Mouse (Mus musculus): Measurements from ENCODE around the gene Clcf1. TPM values are rescaled to one million over a fixed set of nuclear protein-coding genes. Genes with fewer than 3 reads are reported as not detected.

Gene Clcf1
- polyA plus RNA-seq, 1 experiment: not detected

DNA sequence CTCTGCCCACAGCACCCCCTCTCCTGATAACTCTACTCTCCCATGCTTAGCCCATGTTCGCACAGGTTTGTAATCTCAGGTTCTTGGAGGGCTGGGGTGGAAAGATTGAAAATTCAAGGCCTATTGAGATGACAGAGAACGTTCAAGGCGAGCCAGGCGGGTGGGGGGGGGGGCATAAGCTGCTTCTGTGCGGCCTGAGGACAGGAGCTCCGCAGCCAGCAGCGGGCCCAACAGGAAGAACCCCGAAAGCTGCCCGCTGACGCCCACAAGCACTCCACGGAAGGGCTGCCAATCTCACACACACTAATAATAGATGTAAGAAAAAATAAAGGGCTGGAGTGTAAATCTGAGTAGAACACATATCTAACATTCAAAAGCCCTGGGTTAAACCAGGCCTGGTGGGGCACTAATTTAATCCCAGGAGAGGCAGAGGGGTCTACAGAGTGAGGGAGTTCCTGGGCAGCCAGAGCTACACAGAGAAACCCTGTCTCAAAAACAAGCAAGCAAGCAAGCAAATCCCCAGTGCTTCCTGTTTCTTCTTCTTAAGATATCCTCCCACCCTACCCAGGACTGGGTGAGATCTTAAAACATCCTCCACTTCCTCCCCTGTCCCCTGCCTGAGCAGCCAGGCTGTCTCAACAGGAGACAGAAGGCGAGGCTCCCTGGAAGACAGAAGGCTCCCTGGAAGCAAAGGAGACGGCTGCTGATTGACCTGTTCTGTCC is 10.3 kb upstream of the Clcf1 start:
- Histone ChIP-seq H3K27ac (replicated peaks; ENCODE audit: low read depth, low read length) (no peak overlapping the region), H3K4me1 (ENCODE audit: control insufficient read depth, insufficient read depth, insufficient read length, low read length) (peaks cover 7% of the 10 kb centered on the region; the same call in 1 of the 2 replicates)

DNA sequence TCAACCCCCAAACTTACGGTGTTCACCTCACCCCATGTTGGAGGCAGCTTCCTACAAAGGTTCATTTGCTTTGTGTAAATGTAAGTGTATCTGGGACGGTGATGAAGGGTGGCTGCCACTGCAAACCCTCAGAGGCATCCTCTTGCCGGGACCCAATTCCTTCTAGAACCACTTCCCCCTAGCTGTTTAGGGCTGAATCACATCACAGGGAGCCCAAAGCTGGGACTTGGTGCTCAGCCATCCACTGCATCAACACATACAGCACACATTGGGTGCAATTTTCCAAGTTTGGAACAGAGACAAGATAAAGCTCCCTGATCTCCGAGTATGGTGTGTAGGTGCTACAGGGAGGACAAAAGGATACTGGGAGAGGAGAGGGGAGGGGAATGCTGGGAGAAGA is 9.1 kb upstream of the Clcf1 start:
- no peak overlapping the region for H3K27ac ChIP-seq (replicated peaks; ENCODE audit: low read depth, low read length)
- no peak overlapping the region for H3K4me3 ChIP-seq (ENCODE audit: insufficient read depth, low read depth, low read length)
- H3K4me1 ChIP-seq (ENCODE audit: control insufficient read depth, insufficient read depth, insufficient read length, low read length): peaks cover 7% of the 10 kb centered on the region; the same call in 1 of the 2 replicates

More for the DNA sequence above, 10.3 kb upstream of the Clcf1 start:
- H3K4me3 ChIP-seq (ENCODE audit: insufficient read depth, low read depth, low read length): no peak overlapping the region

DNA sequence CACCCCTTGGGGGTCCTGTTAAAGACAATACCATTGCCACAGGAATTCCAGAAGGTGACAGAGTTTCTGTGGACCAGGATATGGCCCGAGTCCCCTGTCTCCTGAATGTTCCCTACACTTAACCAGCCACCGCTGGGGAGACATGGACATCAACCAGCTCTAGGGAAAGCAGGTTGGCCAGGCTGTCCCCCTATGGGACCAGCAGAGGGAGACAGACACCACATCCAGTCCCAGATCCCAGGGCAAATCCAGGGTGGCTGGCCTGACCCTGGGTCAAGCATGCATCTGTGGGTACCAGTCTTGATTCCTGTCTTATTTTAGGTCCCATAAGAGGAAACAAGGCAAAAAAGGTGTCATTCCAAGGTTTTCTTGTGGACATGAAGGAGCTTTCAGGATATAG is 7.1 kb upstream of the Clcf1 start:
- Histone ChIP-seq H3K4me3 (ENCODE audit: insufficient read depth, low read depth, low read length) (no peak overlapping the region), H3K27ac (replicated peaks; ENCODE audit: low read depth, low read length) (no peak overlapping the region), H3K4me1 (ENCODE audit: control insufficient read depth, insufficient read depth, insufficient read length, low read length) (no peaks in the 10 kb centered on the region)

DNA sequence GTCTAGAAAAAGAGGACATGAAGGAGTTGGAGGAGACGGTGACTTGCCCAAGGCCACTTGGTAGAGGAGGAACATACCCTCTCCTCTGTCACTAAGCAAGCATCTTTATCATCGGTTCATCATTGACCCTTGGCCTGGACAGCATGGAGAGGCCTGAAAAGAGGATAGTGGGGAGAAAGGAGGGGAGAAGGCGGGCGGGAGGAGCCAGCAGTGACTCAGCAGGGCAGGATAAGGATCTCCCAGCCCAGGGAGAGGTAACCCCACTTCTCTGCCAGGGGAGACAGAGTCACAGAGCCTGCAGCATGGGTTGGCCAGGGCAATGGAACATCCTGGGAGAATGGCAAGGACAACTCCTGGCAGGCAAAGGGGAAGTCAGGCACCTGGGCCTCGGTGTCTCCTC is 5.5 kb upstream of the Clcf1 start:
- Histone ChIP-seq H3K27ac (replicated peaks; ENCODE audit: low read depth, low read length) (no peak overlapping the region), H3K4me3 (ENCODE audit: insufficient read depth, low read depth, low read length) (no peak overlapping the region), H3K4me1 (ENCODE audit: control insufficient read depth, insufficient read depth, insufficient read length, low read length) (no peaks in the 10 kb centered on the region)

DNA sequence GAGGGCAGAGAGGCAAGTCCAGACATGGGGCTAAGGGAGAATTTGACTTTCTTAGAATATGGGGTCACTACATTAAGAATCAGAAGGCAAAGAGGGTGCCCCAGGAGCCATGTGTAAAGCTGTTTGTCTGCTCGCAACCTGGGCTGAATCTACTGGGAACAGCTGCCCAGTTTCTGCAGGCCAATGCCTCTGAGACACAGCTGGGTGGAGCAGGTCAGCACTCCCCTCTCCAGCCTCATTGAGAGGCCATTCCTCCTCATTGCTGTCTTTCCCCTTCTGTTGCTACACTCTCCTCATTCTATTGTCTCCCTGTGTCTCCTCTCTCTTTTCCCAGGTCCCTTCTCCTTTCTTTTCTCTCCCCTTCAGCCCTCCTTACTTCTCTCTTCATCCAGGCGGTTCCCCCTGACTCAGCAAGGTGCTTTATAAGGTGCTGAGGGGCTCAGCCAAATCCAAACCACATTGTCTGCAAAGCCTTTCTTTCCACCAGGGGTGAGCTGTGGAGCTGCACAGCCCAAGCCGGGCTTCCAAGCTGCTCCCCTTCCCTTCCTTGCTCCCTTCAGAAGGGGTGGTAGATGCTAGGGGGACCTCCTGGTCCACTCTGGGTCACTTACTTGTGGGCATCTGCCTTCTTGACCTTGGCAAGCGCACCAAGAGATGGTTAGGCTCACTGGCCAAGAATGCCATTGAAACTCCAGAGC is 2.0 kb upstream of the Clcf1 start:
- no peaks in the 10 kb centered on the region for H3K4me1 ChIP-seq (ENCODE audit: control insufficient read depth, insufficient read depth, insufficient read length, low read length)
- no peak overlapping the region for H3K4me3 ChIP-seq (ENCODE audit: insufficient read depth, low read depth, low read length)

DNA sequence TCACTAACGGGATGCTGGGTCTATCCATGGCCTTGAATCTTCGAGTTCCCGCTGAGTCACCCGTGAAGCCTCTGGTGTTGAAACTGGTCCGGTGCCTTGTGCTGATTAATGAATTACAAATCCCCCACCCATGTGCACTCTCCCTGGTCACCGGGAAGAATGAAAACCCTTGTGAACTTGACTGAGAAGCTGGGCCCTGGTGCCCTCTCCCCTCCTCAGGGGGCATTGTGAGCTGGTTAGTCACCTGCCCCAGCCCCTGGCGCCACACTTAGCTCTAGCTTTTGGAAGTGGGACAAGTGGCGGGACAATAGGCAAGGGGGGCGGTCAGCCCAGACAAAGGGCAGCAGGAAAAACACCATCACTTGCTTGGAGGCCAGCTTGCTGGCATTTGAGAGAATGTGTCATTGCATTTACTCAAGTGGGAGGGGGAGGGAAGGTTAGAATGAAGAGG is 489 bp upstream of the Clcf1 start:
- H3K4me3 ChIP-seq (ENCODE audit: insufficient read depth, low read depth, low read length): peak overlapping the region; percentile 85
- no peaks in the 10 kb centered on the region for H3K4me1 ChIP-seq (ENCODE audit: control insufficient read depth, insufficient read depth, insufficient read length, low read length)
- H3K27ac ChIP-seq (replicated peaks; ENCODE audit: low read depth, low read length): no peak overlapping the region

More for the DNA sequence above, 2.0 kb upstream of the Clcf1 start:
- no peak overlapping the region for H3K27ac ChIP-seq (replicated peaks; ENCODE audit: low read depth, low read length)

DNA sequence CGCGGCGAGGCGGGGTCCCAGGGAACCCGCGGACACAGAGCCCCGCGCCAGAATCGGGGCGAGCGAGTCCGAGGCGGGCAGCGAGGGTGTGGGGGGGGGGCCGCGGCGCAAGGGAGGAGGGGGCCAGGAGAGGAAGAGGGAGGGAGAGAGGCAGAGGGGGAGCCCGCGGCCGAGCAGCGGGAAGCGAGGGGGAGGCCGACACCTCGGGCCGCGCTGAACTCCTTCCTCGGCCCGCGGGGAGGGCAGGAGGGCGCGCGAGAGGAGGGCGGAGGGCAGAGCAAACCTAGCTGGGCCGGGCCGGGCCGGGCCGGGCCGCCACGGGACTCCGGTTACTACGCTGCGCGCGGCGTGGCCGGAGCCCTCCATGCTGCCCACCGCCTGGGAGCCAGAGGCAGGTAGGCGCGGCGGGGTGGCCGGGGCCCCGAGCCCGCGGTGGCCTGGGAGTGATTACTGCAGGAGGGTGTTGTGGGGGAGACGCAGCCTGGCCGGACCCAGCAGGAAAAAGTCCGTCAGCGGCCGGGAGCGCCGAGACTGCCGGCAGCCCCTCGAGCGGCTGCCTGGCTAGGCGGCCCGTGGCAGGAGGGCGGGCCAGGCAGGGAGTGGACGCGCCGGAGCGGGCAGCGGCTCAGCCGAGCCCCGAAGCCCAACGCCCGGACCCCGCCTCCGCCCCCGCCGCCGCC is 873 bp downstream of the Clcf1 start:
- no peak overlapping the region for H3K27ac ChIP-seq (replicated peaks; ENCODE audit: low read depth, low read length)
- H3K4me3 ChIP-seq (ENCODE audit: insufficient read depth, low read depth, low read length): peak overlapping the region; percentile 85
- H3K4me1 ChIP-seq (ENCODE audit: control insufficient read depth, insufficient read depth, insufficient read length, low read length): no peaks in the 10 kb centered on the region

DNA sequence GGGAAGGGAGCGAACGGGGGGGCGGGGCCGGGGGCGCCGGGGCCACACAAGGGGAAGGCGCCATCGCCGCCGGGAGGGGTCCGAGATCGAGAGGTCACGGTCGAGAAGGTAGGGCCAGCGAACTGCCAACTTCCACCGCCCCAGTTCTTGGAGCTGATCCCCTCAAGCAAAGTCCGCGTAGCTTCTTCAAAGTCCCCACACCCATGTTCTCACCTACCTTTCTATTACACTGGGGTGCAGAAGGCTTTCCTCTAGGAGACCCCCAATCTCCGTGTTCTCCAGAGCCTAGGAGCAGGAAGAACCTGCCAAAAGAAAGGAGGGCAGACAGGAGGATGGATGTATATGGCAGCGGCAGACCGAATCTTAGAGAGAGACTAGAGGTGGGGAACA is 1.4 kb downstream of the Clcf1 start:
- Histone ChIP-seq H3K4me1 (ENCODE audit: control insufficient read depth, insufficient read depth, insufficient read length, low read length) (no peaks in the 10 kb centered on the region), H3K4me3 (ENCODE audit: insufficient read depth, low read depth, low read length) (peak overlapping the region; percentile 55), H3K27ac (replicated peaks; ENCODE audit: low read depth, low read length) (no peak overlapping the region)

DNA sequence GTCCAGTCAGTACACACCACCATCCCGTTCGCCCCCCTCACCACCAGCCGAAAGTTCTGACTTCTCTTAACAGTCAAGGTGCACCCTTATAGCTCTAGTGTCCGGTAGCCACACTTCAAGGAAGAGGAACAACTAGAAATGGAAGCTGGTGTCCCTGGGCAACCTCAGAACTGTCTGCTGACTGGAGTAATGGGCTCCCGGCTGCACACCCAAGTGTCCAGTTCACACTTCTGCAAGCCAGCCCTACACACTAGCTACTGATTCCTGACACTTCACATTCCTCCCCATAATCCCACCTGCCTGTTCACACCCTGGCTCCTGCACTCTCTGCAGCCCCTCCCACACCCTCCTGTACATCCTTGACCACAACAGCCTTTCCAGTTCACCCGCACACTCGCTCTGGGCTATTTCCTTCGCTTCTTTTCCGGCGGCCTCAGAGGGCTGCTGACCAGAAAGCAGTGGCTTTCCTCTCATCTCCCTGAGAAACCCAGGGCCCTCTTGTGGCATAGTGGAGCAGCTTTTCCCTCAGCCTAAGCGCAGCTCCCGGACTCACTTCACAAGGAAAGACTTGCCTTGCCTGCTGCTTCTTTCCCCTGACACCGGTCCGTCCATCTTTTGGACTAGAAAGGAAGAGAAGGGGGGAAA is 2.1 kb downstream of the Clcf1 start:
- Histone ChIP-seq H3K4me1 (ENCODE audit: control insufficient read depth, insufficient read depth, insufficient read length, low read length) (peaks cover 4% of the 10 kb centered on the region; the same call in 1 of the 2 replicates), H3K27ac (replicated peaks; ENCODE audit: low read depth, low read length) (no peak overlapping the region), H3K4me3 (ENCODE audit: insufficient read depth, low read depth, low read length) (0 out of 2 replicates have a peak overlapping the region, but pooled peaks have one; percentile 4)

DNA sequence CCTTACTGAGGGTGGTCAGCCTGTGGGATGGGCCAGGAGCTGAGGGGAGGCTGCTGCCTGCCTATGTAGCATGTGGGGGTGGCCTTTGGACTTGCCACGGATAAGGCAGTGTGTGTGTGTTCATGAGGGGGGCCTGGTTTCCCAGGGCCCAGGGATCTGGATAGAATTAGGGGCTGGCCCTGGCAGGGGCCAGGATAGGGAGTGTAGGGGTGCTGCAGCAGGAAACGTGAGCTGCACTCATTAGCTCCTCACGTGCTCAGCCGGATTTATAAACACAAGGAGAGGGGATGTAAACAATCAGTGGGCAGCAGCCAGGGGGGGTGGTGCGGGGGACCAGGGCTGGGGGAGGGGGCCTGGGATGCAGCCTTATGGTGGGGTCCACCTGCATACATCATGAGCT is 3.1 kb downstream of the Clcf1 start:
- H3K27ac ChIP-seq (replicated peaks; ENCODE audit: low read depth, low read length): no peak overlapping the region
- H3K4me1 ChIP-seq (ENCODE audit: control insufficient read depth, insufficient read depth, insufficient read length, low read length): peaks cover 4% of the 10 kb centered on the region; the same call in 1 of the 2 replicates
- no peak overlapping the region for H3K4me3 ChIP-seq (ENCODE audit: insufficient read depth, low read depth, low read length)

DNA sequence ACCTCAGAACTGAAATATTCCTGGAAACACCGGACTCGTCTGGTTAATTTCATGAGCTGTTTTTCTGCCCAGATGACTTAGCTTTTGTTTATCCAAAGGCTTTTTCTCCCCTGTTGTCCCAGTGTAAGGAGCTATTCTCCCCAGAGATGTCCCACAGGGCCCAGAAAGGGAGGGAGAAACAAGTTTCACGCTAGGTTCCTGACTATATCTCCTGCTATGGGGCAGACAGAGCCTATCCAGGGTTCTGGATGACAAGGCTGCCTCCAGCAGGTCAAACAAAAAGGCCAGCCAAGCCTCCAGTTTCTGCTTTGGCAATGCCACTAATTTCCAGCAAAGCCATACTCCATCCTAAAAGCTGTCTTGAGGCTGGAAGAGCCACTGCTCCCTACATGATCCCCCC is 3.8 kb downstream of the Clcf1 start:
- Histone ChIP-seq H3K27ac (replicated peaks; ENCODE audit: low read depth, low read length) (no peak overlapping the region), H3K4me3 (ENCODE audit: insufficient read depth, low read depth, low read length) (no peak overlapping the region), H3K4me1 (ENCODE audit: control insufficient read depth, insufficient read depth, insufficient read length, low read length) (peaks cover 4% of the 10 kb centered on the region; the same call in 1 of the 2 replicates)

DNA sequence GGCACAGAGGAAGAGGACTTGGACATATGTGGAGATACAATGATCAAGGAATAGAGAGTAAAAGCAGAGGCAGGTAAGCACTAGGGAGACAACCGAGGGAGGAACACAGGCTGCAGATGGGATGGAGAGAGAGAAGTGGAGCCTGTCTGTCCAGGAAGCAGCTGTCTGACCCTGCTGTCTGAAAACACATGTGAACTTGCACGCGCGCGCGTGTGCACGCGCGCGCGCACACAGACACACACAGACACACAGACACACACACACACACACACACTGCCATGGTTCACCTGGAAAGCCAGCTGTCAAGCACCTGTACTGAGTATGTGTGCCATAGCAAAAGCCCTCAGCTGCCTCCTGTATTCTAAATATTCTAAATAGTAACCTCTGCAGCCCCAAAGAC is 4.3 kb downstream of the Clcf1 start:
- peaks cover 4% of the 10 kb centered on the region; the same call in 1 of the 2 replicates for H3K4me1 ChIP-seq (ENCODE audit: control insufficient read depth, insufficient read depth, insufficient read length, low read length)
- no peak overlapping the region for H3K27ac ChIP-seq (replicated peaks; ENCODE audit: low read depth, low read length)
- H3K4me3 ChIP-seq (ENCODE audit: insufficient read depth, low read depth, low read length): no peak overlapping the region

DNA sequence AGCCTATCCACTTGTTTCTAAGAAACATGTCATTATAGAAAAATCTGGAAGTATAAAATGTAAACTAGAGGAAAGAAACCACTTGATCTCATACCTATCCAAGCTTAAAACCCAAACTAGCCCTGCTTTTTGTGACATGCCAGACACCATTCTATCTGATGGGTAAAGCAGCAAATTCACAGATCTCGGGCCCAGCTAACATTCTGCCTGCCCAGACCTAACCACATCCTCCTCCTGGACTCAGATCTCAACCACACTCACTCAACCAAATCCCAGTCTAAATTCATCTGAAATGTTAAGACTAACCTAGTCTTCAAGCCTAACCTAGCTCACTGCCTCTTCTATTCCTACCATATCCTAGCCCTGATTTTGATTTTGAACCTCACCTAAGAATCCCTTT is 4.7 kb downstream of the Clcf1 start:
- H3K4me3 ChIP-seq (ENCODE audit: insufficient read depth, low read depth, low read length): no peak overlapping the region
- peaks cover 4% of the 10 kb centered on the region; the same call in 1 of the 2 replicates for H3K4me1 ChIP-seq (ENCODE audit: control insufficient read depth, insufficient read depth, insufficient read length, low read length)
- no peak overlapping the region for H3K27ac ChIP-seq (replicated peaks; ENCODE audit: low read depth, low read length)

DNA sequence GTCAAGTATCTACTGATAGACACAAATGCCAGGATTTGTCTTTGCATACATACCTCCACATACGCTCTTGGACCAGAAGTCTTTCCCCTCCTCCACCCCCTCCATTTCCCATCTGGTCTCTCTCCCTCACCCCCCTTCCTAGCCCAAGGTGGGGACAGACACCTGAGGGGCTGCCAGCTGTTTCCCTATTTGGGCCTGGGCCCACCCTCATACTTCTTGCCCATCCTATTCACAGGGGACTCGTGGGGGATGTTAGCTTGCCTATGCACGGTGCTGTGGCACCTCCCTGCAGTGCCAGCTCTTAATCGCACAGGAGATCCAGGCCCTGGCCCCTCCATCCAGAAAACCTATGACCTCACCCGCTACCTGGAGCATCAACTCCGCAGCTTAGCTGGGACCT is 5.9 kb downstream of the Clcf1 start:
- Histone ChIP-seq H3K4me3 (ENCODE audit: insufficient read depth, low read depth, low read length) (no peak overlapping the region), H3K4me1 (ENCODE audit: control insufficient read depth, insufficient read depth, insufficient read length, low read length) (peaks cover 4% of the 10 kb centered on the region; the same call in 1 of the 2 replicates), H3K27ac (replicated peaks; ENCODE audit: low read depth, low read length) (no peak overlapping the region)

DNA sequence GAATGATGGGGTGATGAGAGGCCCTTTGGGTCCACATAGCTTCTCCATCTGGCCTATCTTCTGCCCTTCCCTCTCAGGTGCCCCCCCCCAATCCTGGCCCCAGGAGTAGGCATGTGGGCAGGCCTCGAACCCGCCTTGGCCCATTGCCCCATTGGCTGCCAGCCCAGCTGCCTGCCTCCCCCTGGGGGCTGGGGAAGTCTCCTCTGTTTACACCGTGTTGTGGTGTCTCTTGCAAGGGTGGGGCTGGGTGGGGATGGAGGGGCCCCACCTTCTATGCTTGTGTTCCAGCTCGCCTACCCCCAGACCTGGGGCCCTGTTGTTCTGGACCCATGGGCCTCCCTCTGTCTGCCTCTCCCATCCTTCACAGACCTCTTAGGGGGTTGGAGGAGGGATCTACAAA is 6.4 kb downstream of the Clcf1 start:
- peaks cover 4% of the 10 kb centered on the region; the same call in 1 of the 2 replicates for H3K4me1 ChIP-seq (ENCODE audit: control insufficient read depth, insufficient read depth, insufficient read length, low read length)
- H3K27ac ChIP-seq (replicated peaks; ENCODE audit: low read depth, low read length): no peak overlapping the region
- H3K4me3 ChIP-seq (ENCODE audit: insufficient read depth, low read depth, low read length): no peak overlapping the region
